22 mouse cellular contexts compared by ENCODE assay signal in the genomic region with DNA sequence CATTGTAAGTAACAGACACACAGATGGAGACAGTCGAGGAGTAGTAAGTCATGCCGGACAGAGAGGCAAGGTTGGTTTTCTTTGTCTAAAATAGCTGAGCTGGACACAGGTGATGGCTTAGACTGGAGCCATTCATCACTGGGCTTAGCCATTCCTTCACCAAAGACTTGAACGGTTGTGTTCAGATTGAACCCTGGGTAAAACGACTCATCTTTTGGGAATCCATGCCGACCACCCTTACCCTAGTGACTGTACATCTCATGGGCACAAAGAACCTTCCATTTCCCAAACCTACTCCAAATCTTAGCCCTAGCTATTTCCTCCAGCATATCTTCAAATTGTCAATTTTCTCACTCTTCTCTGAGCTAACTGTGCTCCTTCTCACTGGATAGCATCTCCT. TPM values are rescaled to one million over a fixed set of nuclear protein-coding genes. Genes with fewer than 3 reads are reported as not detected.
DNase-seq lines count a peak whose midpoint lies in the region; ATAC-seq and TF ChIP-seq lines count a peak whose summit lies in the region.
"Had no signal": no experiment of that assay in that cellular context is flagged by ENCODE, and none has a peak within 500 bp of the region (broad histone marks: within the 10 kb centered on the region; RNA-seq: fewer than 3 reads in every experiment).

No protein-coding gene starts in this region.

- DNase-seq in forebrain, embryonic 10.5 days (ENCODE audit: extremely low spot score, low spot score) = no peak
- no peak for DNase-seq in hindbrain, embryonic 10.5 days (ENCODE audit: low spot score)
- DNase-seq in midbrain, embryonic 11.5 days (ENCODE audit: low spot score, missing footprints) = peak; percentile 71
- no peak for DNase-seq in midbrain, postnatal 0 days (ENCODE audit: low spot score)
- no peak for DNase-seq in embryonic facial prominence, embryonic 14.5 days (ENCODE audit: low spot score)
- DNase-seq: adrenal gland, adult 2 months; adrenal gland, postnatal 25 days; embryo, embryonic 11 days; gastrocnemius, postnatal 10 days; gastrocnemius, postnatal 36 days had no signal

- H3K9ac ChIP-seq in forebrain, embryonic 12.5 days = no peak overlapping the region
- no peak overlapping the region for H3K9ac ChIP-seq in hindbrain, embryonic 15.5 days
- no peak overlapping the region for H3K9ac ChIP-seq in midbrain, embryonic 11.5 days (ENCODE audit: low read length)
- H3K9ac ChIP-seq in midbrain, postnatal 0 days (replicated peaks; ENCODE audit: low read length, poor library complexity, severe bottlenecking) = no peak overlapping the region
- no peak overlapping the region for H3K9ac ChIP-seq in embryonic facial prominence, embryonic 14.5 days (ENCODE audit: low read depth, low read length)
- no peak overlapping the region for H3K9ac ChIP-seq in hindbrain, embryonic 16.5 days (ENCODE audit: low read depth, low read length)
- H3K9ac ChIP-seq: heart, embryonic 12.5 days; heart, embryonic 15.5 days; hindbrain, embryonic 12.5 days had no signal

- H3K27ac ChIP-seq in forebrain, embryonic 12.5 days = 0 out of 2 replicates have a peak overlapping the region, but pooled peaks have one; percentile 19
- H3K27ac ChIP-seq in forebrain, embryonic 10.5 days = no peak overlapping the region
- H3K27ac ChIP-seq in hindbrain, embryonic 15.5 days (replicated peaks) = 0 out of 2 replicates have a peak overlapping the region, but pooled peaks have one; percentile 68
- no peak overlapping the region for H3K27ac ChIP-seq in hindbrain, embryonic 10.5 days
- H3K27ac ChIP-seq in midbrain, embryonic 11.5 days (ENCODE audit: low read depth, low read length) = no peak overlapping the region
- H3K27ac ChIP-seq in midbrain, postnatal 0 days (ENCODE audit: low read depth, low read length) = no peak overlapping the region
- 0 out of 2 replicates have a peak overlapping the region, but pooled peaks have one; percentile 63 for H3K27ac ChIP-seq in embryonic facial prominence, embryonic 14.5 days (replicated peaks; ENCODE audit: low read depth, low read length)
- H3K27ac ChIP-seq in hindbrain, embryonic 16.5 days (ENCODE audit: low read depth, low read length) = no peak overlapping the region
- H3K27ac ChIP-seq: hindbrain, embryonic 12.5 days had no signal

- 94% methylated on average over 5 of the region's 5 CpGs for WGBS in forebrain, embryonic 12.5 days
- WGBS in forebrain, embryonic 10.5 days = 95% methylated on average over 5 of the region's 5 CpGs
- 92% methylated on average over 5 of the region's 5 CpGs for WGBS in hindbrain, embryonic 15.5 days
- 94% methylated on average over 5 of the region's 5 CpGs for WGBS in hindbrain, embryonic 10.5 days
- 96% methylated on average over 5 of the region's 5 CpGs for WGBS in midbrain, embryonic 11.5 days
- WGBS in midbrain, postnatal 0 days = 96% methylated on average over 5 of the region's 5 CpGs
- 94% methylated on average over 5 of the region's 5 CpGs for WGBS in embryonic facial prominence, embryonic 14.5 days
- WGBS in hindbrain, embryonic 16.5 days = 93% methylated on average over 5 of the region's 5 CpGs

- no peak for ATAC-seq in forebrain, embryonic 12.5 days (ENCODE audit: low FRiP score)
- no peak for ATAC-seq in hindbrain, embryonic 15.5 days (ENCODE audit: low FRiP score, low read depth)
- ATAC-seq in midbrain, embryonic 11.5 days (ENCODE audit: low FRiP score) = no peak
- ATAC-seq in midbrain, postnatal 0 days (ENCODE audit: low FRiP score) = no peak
- no peak for ATAC-seq in embryonic facial prominence, embryonic 14.5 days (ENCODE audit: low read depth)
- no peak for ATAC-seq in hindbrain, embryonic 16.5 days
- ATAC-seq: CD4-positive, CD25-positive, alpha-beta regulatory T cell, adult 4 months; inflammation-experienced regulatory T-cells, adult 6 months; intestine, embryonic 16.5 days had no signal

- H3K27me3 ChIP-seq in forebrain, embryonic 12.5 days = no peaks in the 10 kb centered on the region
- H3K27me3 ChIP-seq in forebrain, embryonic 10.5 days (ENCODE audit: poor library complexity, severe bottlenecking) = no peaks in the 10 kb centered on the region
- no peaks in the 10 kb centered on the region for H3K27me3 ChIP-seq in hindbrain, embryonic 15.5 days
- no peaks in the 10 kb centered on the region for H3K27me3 ChIP-seq in hindbrain, embryonic 10.5 days (ENCODE audit: insufficient read depth, poor library complexity, severe bottlenecking)
- H3K27me3 ChIP-seq in midbrain, embryonic 11.5 days (ENCODE audit: control insufficient read depth, insufficient read depth, low read length) = no peaks in the 10 kb centered on the region
- H3K27me3 ChIP-seq in midbrain, postnatal 0 days (ENCODE audit: insufficient read depth, low read length) = no peaks in the 10 kb centered on the region
- no peaks in the 10 kb centered on the region for H3K27me3 ChIP-seq in embryonic facial prominence, embryonic 14.5 days (replicated peaks; ENCODE audit: control insufficient read depth, insufficient read depth, low read length)
- H3K27me3 ChIP-seq in hindbrain, embryonic 16.5 days (replicated peaks; ENCODE audit: control insufficient read depth, insufficient read depth, low read length) = no peaks in the 10 kb centered on the region
- H3K27me3 ChIP-seq: heart, embryonic 12.5 days; heart, embryonic 15.5 days; hindbrain, embryonic 12.5 days had no signal

- H3K9me3 ChIP-seq in forebrain, embryonic 12.5 days = no peaks in the 10 kb centered on the region
- no peaks in the 10 kb centered on the region for H3K9me3 ChIP-seq in forebrain, embryonic 10.5 days
- no peaks in the 10 kb centered on the region for H3K9me3 ChIP-seq in hindbrain, embryonic 15.5 days
- H3K9me3 ChIP-seq in hindbrain, embryonic 10.5 days = no peaks in the 10 kb centered on the region
- no peaks in the 10 kb centered on the region for H3K9me3 ChIP-seq in midbrain, embryonic 11.5 days (ENCODE audit: control insufficient read depth, low read length)
- H3K9me3 ChIP-seq in midbrain, postnatal 0 days (ENCODE audit: low read length) = no peaks in the 10 kb centered on the region
- no peaks in the 10 kb centered on the region for H3K9me3 ChIP-seq in embryonic facial prominence, embryonic 14.5 days (ENCODE audit: control insufficient read depth, low read length)
- no peaks in the 10 kb centered on the region for H3K9me3 ChIP-seq in hindbrain, embryonic 16.5 days (ENCODE audit: control insufficient read depth, low read length)
- H3K9me3 ChIP-seq: heart, embryonic 12.5 days; heart, embryonic 15.5 days; hindbrain, embryonic 12.5 days had no signal

- no peaks in the 10 kb centered on the region for H3K36me3 ChIP-seq in forebrain, embryonic 12.5 days (replicated peaks)
- no peaks in the 10 kb centered on the region for H3K36me3 ChIP-seq in forebrain, embryonic 10.5 days (replicated peaks)
- no peaks in the 10 kb centered on the region for H3K36me3 ChIP-seq in hindbrain, embryonic 15.5 days
- H3K36me3 ChIP-seq in hindbrain, embryonic 10.5 days = no peaks in the 10 kb centered on the region
- H3K36me3 ChIP-seq in midbrain, embryonic 11.5 days (ENCODE audit: control insufficient read depth, insufficient read depth, low read length) = no peaks in the 10 kb centered on the region
- H3K36me3 ChIP-seq in midbrain, postnatal 0 days (ENCODE audit: insufficient read depth, low read length) = no peaks in the 10 kb centered on the region
- no peaks in the 10 kb centered on the region for H3K36me3 ChIP-seq in embryonic facial prominence, embryonic 14.5 days (ENCODE audit: control insufficient read depth, insufficient read depth, low read length)
- H3K36me3 ChIP-seq in hindbrain, embryonic 16.5 days (ENCODE audit: control insufficient read depth, insufficient read depth, low read length) = no peaks in the 10 kb centered on the region
- H3K36me3 ChIP-seq: heart, embryonic 15.5 days; hindbrain, embryonic 12.5 days had no signal

- H3K4me3 ChIP-seq in forebrain, embryonic 12.5 days (replicated peaks) = no peak overlapping the region
- H3K4me3 ChIP-seq in forebrain, embryonic 10.5 days = no peak overlapping the region
- no peak overlapping the region for H3K4me3 ChIP-seq in hindbrain, embryonic 15.5 days
- no peak overlapping the region for H3K4me3 ChIP-seq in hindbrain, embryonic 10.5 days
- H3K4me3 ChIP-seq in midbrain, embryonic 11.5 days (ENCODE audit: low read depth, low read length) = no peak overlapping the region
- no peak overlapping the region for H3K4me3 ChIP-seq in midbrain, postnatal 0 days (ENCODE audit: low read depth, low read length)
- no peak overlapping the region for H3K4me3 ChIP-seq in embryonic facial prominence, embryonic 14.5 days (ENCODE audit: low read depth, low read length)
- no peak overlapping the region for H3K4me3 ChIP-seq in hindbrain, embryonic 16.5 days (ENCODE audit: low read length)
- H3K4me3 ChIP-seq: erythroblast, embryonic 14.5 days; heart, embryonic 12.5 days; heart, embryonic 15.5 days; hindbrain, embryonic 12.5 days had no signal

- no peak for TF ChIP-seq CTCF in midbrain, postnatal 0 days (IDR thresholded peaks at IDR 0.05)

- peaks cover 3% of the 10 kb centered on the region; the same call in 1 of the 2 replicates for H3K4me1 ChIP-seq in forebrain, embryonic 12.5 days
- peaks cover 13% of the 10 kb centered on the region for H3K4me1 ChIP-seq in forebrain, embryonic 10.5 days
- H3K4me1 ChIP-seq in hindbrain, embryonic 15.5 days (replicated peaks) = no peaks in the 10 kb centered on the region; the same call in 1 of the 2 replicates
- H3K4me1 ChIP-seq in hindbrain, embryonic 10.5 days (replicated peaks) = peaks cover 7% of the 10 kb centered on the region
- no peaks in the 10 kb centered on the region for H3K4me1 ChIP-seq in midbrain, embryonic 11.5 days (ENCODE audit: control insufficient read depth, insufficient read depth, low read length)
- no peaks in the 10 kb centered on the region; the same call in 1 of the 2 replicates for H3K4me1 ChIP-seq in midbrain, postnatal 0 days (ENCODE audit: insufficient read depth, low read length)
- peaks cover 12% of the 10 kb centered on the region for H3K4me1 ChIP-seq in embryonic facial prominence, embryonic 14.5 days (ENCODE audit: control insufficient read depth, insufficient read depth, low read length)
- H3K4me1 ChIP-seq in hindbrain, embryonic 16.5 days (ENCODE audit: control insufficient read depth, insufficient read depth, low read depth, low read length) = peaks cover 6% of the 10 kb centered on the region; the same call in 1 of the 2 replicates

- no peak overlapping the region for H3K4me2 ChIP-seq in forebrain, embryonic 12.5 days
- H3K4me2 ChIP-seq in hindbrain, embryonic 15.5 days = no peak overlapping the region
- H3K4me2 ChIP-seq in midbrain, embryonic 11.5 days = no peak overlapping the region
- H3K4me2 ChIP-seq in midbrain, postnatal 0 days (ENCODE audit: low read depth, low read length, poor library complexity, severe bottlenecking) = no peak overlapping the region
- H3K4me2 ChIP-seq in embryonic facial prominence, embryonic 14.5 days (ENCODE audit: low read depth, low read length) = no peak overlapping the region
- no peak overlapping the region for H3K4me2 ChIP-seq in hindbrain, embryonic 16.5 days (ENCODE audit: low read length)
- H3K4me2 ChIP-seq: heart, embryonic 12.5 days; hindbrain, embryonic 12.5 days had no signal

RNA-seq across cellular contexts. Expression of a gene that starts 30.9 kb away (rescaled TPM):
- polyA plus RNA-seq in forebrain, embryonic 12.5 days (2016; fragmentation: Nextera tagmentation; extraction: Ambion mirVana) = 43.9 and 44.1 TPM in 2 replicates
- polyA plus RNA-seq in forebrain, embryonic 10.5 days (2016; fragmentation: Nextera tagmentation; extraction: Ambion mirVana) = 49.9 and 64.8 TPM in 2 replicates
- 6.9 and 7.1 TPM in 2 replicates for polyA plus RNA-seq in hindbrain, embryonic 15.5 days (2015; fragmentation: Nextera tagmentation; extraction: Ambion mirVana)
- 42.9 and 43.4 TPM in 2 replicates for polyA plus RNA-seq in hindbrain, embryonic 10.5 days (2016; fragmentation: Nextera tagmentation; extraction: Ambion mirVana)
- 14.1 and 15.7 TPM in 2 replicates for polyA plus RNA-seq in midbrain, embryonic 11.5 days (2014; fragmentation: Nextera tagmentation; extraction: Ambion mirVana)
- total RNA-seq in midbrain, postnatal 0 days (2014; rRNA removed) = 3.8 and 4.9 TPM in 2 replicates
- polyA plus RNA-seq in midbrain, postnatal 0 days (2015; fragmentation: Nextera tagmentation; extraction: Ambion mirVana) = 5.3 and 5.6 TPM in 2 replicates
- 42.6 and 50.5 TPM in 2 replicates for polyA plus RNA-seq in embryonic facial prominence, embryonic 14.5 days (2014; fragmentation: Nextera tagmentation; extraction: Ambion mirVana)
- polyA plus RNA-seq in hindbrain, embryonic 16.5 days (2015; fragmentation: Nextera tagmentation; extraction: Ambion mirVana) = 7.5 and 8.5 TPM in 2 replicates
- total RNA-seq: granulocyte monocyte progenitor cell, adult 5-6 weeks; MEL had no signal
- polyA plus RNA-seq: CD4-positive, CD25-positive, alpha-beta regulatory T cell, adult 4 months; inflammation-experienced regulatory T-cells, adult 6 months had no signal

Comparison
In these comparisons a context has a peak if more than half of its experiments do, and no peak if none do; other contexts are left out.
1. H3K27ac ChIP-seq: peak in forebrain, embryonic 12.5 days (single experiment), hindbrain, embryonic 15.5 days (single experiment) and embryonic facial prominence, embryonic 14.5 days (single experiment); none in forebrain, embryonic 10.5 days (single experiment), hindbrain, embryonic 10.5 days (single experiment), midbrain, embryonic 11.5 days (single experiment), midbrain, postnatal 0 days (single experiment) and hindbrain, embryonic 16.5 days (single experiment).